ENCODE assay signal across 17 mouse cellular contexts in genomic region chr12:38668265-38668664, GRCm38 (mm10).
"Had no signal": no experiment of that assay in that cellular context is flagged by ENCODE, and none has a peak within 500 bp of the region (broad histone marks: within the 10 kb centered on the region; RNA-seq: fewer than 3 reads in every experiment).

No protein-coding gene starts in this region.

- DNase-seq: left cerebral cortex, postnatal 4 days; liver; liver, embryonic 13.5 days; liver, postnatal 0 days; lung, adult 18-20 months; lung, adult 2 months; lung, embryonic 14.5 days; lung, postnatal 10 days; lung, postnatal 14 days; lung, postnatal 36 days; lung, postnatal 4 days; midbrain, embryonic 14.5 days had no signal

- ATAC-seq: liver, embryonic 12.5 days; liver, postnatal 0 days; lung, postnatal 0 days; midbrain, embryonic 13.5 days; midbrain, embryonic 15.5 days; midbrain, embryonic 16.5 days had no signal
